Mouse (Mus musculus) heart, adult 8-10 months (tissue): Measurements from ENCODE around the gene Slc35d1. TPM values are rescaled to one million over a fixed set of nuclear protein-coding genes. Genes with fewer than 3 reads are reported as not detected.

Experiments used
- DNase-seq: peaks from one replicate; pipeline ENCODE4 v3.0.0; 2022; ENCODE audit warnings: low spot score
- total RNA-seq, 4 experiments: library from RNA; stranded (reverse); gene quantifications; 2 replicates each; pipeline ENCODE4 v1.2.4; 2022

Slc35d1 gene
- 1 to 10 TPM; 6.6 to 9.8 (median 8.6) TPM for total RNA-seq

- DNase-seq: peak; percentile 47
Measured at GRCm38 (mm10) chr4:103214925-103215820, at the start of gene Slc35d1. Gene Slc35d1, minus strand, starts transcription at chr4:103215164.

DNA sequence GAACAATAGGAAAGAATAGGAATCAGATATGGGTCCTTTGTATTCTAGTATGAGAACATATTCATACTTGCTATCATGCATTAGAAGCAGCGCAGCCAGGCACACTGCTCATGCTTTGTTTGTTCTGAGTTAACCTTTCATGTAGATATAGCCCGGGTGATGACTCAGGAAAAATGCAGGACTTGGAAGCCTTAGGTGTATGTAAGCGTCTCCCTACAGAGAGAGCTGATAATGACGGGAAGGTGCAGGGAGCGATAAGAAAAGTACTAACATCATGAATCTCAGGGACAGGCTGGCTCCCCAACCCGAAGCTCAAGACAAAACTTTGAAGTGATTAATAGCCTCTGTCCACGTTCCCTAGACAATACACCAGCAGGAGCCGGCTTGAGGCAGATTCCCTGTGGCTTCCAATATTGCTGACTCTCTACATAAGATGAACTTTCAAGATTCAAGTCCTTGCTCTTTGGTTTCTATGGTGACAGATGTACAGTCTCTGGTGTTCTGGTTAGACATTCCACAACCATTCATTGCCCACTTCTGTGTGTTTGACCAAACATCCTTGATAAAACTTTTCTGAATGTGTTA is 48.9 kb upstream of the Slc35d1 start:
- no peak for DNase-seq

DNA sequence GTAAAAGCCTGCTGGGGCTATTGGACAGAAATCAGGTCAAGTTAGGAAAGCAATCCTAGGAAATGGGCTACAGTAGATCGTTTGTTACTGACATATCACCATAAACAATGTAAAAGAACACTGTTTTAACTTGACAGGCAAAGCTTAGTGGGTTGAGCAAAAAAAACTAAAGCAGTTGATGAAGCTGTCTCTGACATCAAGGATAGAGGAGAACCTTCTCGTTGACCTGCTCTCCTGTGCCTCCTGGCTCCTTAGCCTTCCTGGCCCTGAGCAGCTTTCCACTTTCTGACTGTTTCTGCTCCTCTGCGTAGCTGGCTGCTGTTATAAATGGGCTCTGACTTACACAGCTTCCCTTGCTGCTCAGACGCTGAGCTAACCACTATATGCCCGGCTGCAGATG is 48.4 kb upstream of the Slc35d1 start:
- DNase-seq: no peak

DNA sequence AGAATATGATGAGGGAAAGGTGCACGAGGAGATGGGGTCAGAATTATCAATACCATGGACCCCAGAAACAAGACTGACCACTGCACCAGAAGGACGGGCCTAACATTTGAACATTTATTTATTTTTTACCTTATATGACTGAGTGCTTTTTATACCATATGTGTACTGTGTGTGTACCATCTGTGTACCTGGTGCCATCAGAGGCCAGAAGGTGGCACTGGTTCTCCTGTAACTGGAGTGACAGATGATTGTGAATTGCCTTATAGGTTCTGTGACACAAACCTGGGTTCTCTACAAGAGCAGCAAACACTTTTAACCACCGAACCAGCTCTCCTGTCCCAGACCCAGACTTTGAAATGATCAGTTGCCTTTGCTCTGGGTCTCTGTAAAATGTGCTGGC is 43.9 kb upstream of the Slc35d1 start:
- DNase-seq: no peak

DNA sequence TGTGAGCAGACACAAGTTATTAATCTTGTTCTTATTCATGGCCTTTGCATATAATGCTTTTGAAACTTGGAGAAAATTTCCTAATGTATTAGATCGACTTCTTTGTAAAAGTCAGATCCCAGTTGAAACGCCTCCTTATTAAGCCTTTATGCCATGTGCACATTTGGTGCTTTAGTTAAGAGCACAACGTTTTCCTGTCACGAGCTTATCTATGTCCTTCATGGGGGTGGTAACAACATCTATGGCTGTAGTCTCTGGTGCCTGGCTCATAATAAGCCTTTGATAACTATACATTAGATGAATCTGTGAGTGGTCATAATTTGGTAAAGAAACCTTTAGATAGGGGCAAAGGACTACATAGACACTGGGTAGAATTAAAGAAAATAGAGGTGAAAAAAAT is 38.9 kb upstream of the Slc35d1 start:
- no peak for DNase-seq

DNA sequence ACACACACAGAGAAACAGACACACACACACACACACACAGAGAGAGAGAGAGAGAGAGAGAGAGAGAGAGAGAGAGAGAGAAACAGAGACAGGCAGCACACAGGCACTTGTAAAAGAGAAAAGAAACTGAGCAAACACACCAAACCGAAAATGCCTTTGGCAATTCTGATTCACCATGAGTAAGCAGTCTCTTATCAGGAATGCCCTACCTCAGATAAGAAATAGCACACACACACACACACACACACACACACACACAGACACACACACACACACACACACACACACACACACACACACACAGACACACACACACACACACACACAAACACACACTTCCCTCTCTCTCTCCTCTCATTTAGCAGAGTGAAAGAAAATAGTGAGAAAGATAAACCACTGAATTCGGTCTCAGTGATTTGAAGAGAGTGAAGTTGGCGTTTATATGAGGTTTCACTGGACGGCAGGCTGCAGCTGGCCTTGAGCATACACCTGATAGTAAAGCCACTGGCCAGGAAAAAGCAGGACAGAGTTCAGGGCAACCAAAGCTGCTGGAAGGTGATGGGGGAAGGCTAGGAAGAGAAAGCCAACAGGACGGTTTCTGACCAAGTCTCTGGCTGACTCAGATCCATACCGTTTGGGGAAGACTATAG is 34.6 kb upstream of the Slc35d1 start:
- no peak for DNase-seq

GRCm38 (mm10) chr4:103247813-103248212 is 32.8 kb upstream of the Slc35d1 start:
- DNase-seq: no peak

GRCm38 (mm10) chr4:103247249-103247648 is 32.3 kb upstream of the Slc35d1 start:
- DNase-seq: no peak

DNA sequence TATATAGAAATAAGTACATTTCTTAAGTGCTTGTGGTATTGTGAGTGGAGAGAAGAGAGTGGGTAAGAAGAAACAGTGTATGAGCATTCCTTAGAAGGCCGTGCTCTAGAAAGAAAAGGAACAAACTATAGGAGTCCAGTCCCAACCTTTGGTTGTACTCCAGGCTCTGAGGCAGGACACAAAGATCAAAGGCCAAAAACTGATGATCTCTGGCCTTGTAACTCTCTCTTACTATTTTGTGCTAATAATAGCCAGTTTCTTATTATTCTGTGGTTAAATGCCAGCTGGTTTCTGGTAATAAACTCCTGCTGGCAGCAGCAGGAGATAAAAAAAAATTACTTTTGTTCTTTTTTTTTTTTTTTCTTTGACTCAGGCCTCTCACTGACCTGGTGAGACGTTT is 17.2 kb upstream of the Slc35d1 start:
- DNase-seq: no peak

DNA sequence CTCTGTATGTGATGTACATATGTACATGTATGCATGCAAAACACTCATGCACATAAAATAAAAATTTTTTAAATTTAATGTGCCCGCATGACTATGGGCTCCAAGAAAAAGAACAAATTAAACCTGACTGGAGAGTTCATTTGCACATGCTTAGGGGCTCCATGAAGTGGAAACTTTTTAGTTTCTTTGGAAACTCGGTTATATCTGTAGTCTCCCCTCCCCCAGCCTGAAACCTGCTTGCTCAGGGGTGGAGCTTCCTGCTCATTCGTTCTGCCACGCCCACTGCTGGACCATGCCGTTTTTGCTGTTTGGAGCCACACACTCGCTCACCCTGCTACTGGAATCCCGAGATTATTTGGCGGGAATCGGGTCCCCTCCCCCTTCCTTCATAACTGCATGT is 7.9 kb upstream of the Slc35d1 start:
- no peak for DNase-seq

GRCm38 (mm10) chr4:103221789-103222188 is 6.8 kb upstream of the Slc35d1 start:
- DNase-seq: no peak

DNA sequence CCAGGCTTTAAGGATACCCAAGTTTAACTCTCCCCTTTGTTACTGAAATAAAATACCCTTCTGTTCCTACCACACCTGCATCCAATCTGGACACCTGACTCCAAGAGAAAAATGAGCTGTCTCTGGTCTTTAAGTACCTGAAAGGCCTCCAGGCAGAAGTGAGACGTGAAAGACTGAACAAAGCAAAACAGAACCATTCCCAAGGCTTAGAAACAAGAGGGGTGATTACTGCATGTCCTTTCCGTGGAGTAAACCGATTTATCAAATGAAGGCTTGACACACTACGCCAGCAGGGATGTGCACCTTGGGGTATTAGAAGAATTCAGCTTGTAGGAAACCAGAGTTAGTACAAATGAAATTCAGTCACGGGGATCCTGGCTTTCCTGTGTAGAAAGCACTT is 4.0 kb upstream of the Slc35d1 start:
- DNase-seq: no peak

DNA sequence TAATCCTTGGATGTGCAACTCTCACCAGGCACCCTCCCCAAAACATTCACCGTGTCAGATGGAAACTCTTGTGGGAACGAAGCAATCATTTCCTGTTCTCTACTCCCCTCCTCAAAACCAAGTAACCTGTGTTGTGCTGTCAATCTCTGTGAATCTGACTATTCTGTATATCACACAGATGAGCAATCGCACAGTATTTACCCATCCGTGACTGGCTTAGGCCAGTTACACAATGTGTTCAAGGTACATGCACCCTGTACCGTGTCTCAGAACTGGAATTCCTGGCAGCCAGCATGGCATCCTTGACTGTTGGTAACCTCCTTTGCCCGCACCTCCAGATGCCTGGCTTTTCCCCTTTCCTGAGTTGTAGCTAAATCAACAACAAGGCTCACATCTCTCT is 1.1 kb upstream of the Slc35d1 start:
- DNase-seq: no peak

DNA sequence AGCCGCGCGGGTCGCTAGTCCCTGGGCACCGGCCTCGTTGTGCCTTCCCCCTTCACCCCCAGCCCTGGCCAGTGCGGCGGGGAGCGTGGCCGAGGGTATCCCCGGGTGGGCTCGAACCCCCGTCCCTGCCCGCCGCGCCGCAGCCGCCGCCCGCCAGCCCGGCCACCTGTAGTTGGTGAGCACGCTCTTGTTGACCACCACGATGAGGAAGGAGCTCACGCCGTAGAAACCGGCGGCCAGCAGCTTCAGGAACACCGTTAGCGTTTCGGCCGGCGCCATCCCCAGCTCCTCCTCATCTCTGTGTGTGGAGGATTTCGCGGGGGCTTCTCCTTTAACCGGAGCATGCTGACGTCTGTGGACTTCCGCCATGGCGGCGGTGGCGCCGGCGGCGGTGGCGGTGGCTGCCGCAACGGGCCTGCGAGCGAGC is 453 bp downstream of the Slc35d1 start:
- DNase-seq: peak; percentile 63

- DNase-seq: no peak
Measured at GRCm38 (mm10) chr4:103213859-103214497, 986 bp downstream of the Slc35d1 start.

DNA sequence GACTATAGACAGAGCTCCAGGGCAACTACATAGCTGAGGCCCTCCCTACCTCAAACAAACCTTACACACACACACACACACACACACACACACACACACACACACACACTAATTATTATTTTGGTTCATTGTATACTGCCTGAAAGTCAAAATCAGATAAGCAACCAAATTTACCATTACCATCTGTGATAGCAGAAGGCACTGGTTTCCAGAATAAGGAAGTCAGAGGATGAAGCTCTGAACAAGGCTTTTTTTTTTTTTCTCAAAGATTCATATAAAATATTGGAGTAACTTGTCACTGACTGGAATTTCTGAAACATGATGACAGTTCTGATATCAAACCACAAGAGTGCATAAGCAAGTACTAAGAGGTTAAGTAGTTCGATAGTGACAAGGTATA is 6.4 kb downstream of the Slc35d1 start:
- DNase-seq: no peak

GRCm38 (mm10) chr4:103203646-103204045 is 11.3 kb downstream of the Slc35d1 start:
- no peak for DNase-seq

DNA sequence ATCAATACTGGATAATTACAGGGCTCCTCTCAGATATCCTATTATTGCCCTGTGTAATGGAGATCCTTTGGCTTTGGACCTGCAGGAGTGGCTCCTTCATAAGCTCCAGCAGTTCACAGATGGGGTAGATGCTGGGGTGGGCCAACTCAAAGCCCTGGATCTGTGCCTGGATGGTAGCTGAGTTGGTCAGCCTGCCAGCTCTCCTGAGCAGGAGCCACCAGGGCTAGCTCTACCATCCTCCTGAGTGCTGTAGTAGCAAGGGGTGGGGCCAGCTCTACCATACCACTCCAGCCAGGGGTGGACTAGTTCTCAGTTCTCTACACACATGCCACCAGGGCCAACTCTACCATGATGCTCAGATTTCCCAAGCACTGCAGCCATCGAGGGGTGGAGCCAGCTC is 14.9 kb downstream of the Slc35d1 start:
- DNase-seq: no peak

GRCm38 (mm10) chr4:103199086-103199485 is 15.9 kb downstream of the Slc35d1 start:
- no peak for DNase-seq

DNA sequence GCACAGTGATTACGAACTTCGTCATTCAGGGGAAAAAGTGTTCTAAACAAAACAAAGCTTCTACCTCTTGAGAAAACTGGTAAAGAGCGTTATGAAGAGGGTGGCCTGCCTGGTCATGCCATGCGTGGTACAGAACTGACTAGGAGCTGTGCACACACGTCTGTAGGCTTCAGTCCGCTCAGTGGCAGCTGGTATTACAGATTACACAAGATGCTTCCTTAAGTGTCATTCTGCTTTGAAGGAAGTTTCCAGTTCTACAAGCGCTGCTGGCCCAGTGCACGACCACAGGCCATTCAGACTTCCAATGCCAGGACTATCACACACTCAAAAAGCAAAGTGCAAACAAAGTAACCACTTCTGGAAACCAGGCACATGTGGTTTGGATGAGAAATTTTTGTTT is 17.6 kb downstream of the Slc35d1 start:
- no peak for DNase-seq

DNA sequence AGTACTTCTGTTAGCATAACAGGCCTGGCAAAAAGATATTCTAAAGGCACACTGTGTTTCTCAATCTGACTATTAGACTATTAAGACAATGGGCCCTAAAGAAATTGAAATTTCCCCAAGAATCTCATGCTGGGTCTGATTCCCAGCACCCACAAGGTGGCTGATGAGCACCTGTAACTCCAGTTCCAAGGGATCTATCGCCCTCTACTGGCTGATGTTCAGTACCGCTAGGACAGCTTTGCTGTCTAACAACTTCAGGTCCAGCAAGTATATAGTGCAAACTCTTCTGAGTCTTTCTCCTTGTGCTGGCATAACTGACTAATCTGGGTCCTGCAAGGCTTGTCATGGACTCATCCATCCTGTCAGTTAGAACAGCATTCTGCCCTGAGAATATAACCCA is 22.5 kb downstream of the Slc35d1 start:
- DNase-seq: no peak
